Mouse (Mus musculus): ENCODE results near the gene Ttc38.
"Not testable (repeated sequence)": the region's sequence is repeated elsewhere in the genome, so short reads cannot be mapped to it uniquely, and the experiment has no call there.

The Ttc38 gene

GRCm38 (mm10) chr15:85826676-85827075 lies 5.4 kb upstream of the Ttc38 start:
- no peak for DNase-seq

DNA sequence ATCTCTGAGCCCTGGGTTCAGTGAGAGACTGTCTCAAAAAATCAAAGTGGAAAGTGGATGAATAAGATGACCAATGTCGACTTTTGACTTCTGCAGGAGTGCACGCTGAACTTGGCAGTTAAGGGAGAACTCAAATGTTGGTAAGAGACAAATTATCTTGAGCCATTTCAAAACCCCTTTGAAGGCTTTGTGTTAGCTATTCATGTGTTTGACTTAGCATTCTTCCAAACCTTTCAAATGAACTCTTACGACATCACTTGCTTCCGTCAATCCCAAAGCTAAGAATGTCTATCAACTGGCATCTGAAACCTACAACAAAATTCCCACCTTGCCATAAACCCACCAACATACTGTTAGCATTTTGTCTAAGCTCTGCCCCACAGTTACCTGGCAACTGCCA lies 4.0 kb upstream of the Ttc38 start:
- no peak for DNase-seq

GRCm38 (mm10) chr15:85829470-85829869 lies 2.6 kb upstream of the Ttc38 start:
- DNase-seq: no peak

DNA sequence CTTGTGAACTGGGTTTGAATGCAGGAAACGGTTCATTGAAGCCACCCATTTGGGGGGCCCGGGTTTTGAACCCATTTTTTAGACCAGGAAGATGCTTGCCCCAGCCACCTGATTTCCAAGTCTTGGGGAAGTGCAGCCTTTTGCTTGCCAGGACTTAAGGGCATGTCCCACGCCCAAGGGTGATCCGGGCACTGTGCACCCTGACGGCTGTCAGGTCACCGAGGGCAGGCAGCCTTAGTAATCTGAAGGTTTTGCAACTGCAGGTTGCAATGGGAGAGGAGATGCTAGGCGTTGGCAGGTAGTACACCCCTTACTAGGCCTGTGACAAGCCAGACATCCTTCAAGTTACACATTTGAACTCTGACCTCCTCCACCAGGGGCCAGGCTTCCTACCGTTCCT lies 493 bp downstream of the Ttc38 start:
- DNase-seq: no peak

DNA sequence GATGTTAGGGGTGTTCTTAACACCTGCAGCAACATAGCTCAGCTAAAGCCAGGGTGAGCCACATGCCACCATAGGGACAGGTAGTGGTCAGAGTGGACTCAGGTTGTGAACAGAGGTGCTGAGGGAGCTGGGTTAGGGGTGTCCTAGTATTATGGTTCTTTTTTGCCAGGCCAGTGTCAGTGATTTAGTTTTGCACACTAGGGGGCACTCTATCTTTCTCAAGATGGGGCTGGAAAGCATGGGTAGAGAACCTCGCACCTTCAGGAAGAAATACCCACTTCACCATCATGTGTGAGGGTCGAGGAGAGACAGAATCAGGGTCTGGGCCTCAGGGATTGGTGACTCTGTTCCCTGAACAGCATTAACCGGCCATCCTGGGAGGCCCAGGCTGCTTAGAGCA lies 3.2 kb downstream of the Ttc38 start:
- no peak for DNase-seq

DNA sequence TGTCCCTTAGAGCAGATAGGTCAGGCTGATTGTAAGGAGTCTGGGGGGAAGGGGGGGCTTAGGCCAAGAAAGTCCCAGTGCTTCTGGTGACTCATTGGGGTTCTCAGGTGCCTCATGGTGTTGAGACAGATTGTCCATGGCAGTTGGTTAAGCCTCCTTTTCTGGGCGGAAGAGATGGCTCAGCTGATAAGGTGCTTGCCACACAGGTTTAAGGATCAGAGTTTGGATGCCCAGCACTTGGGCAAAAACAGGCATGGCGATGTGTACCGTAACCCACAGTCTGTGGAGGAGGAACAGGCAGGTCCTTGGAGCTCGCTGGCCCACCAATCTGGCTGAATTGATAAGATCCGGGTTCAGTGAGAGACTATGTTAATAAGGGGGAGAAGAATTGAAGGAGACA lies 4.8 kb downstream of the Ttc38 start:
- DNase-seq: no peak

DNA sequence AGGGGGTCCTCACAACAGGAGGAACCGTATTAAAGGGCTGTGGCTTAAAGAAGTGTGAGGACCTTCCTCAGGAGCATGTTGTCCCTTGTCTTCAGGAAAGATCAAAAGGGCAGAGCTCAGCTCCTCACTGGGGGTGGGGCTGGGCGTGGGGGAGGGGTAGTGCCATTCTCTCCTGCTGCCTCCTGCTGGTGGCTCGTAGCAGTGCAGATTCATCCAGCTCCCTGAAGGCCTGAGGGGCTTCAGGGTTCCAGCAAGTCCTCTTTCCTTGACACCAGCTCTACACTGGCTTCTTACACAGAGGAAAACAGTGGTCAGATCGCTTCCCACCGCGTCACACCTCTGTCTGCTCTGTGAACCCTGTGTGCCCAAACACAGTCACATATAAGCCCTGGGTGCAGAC lies 8.9 kb downstream of the Ttc38 start:
- no peak for DNase-seq

GRCm38 (mm10) chr15:85841796-85842360 lies 9.8 kb downstream of the Ttc38 start:
- no peak for DNase-seq

- DNase-seq: no peak
Measured at GRCm38 (mm10) chr15:85845071-85845470, 13.0 kb downstream of the Ttc38 start.

- no peak for DNase-seq
Measured at GRCm38 (mm10) chr15:85851656-85852392, 19.7 kb downstream of the Ttc38 start.

DNA sequence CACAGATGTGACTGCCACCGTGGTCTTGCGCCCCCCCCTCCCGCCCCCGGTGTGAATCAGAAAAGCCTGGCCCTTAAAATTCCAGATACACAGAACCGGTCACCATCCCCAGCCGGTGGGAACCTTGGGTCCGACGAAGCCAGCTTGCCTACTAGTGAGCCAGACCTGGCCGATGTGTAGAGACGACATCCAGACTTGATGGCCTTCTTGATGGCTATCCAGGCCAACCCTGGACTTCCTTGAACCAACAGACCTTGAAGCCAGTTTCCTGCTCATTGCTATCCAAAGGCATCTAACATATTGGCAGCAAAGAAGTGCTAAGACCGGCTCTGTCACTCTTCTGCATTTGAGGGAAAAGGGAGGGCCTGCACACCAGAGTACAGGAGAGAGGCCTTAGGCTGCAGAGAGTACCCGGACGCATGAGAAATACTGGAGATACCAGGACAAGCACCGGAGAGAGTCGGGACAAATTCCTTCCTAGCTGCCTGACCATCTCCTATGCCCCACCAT lies 26.9 kb downstream of the Ttc38 start:
- no peak for DNase-seq

GRCm38 (mm10) chr15:85859490-85860031 lies 27.5 kb downstream of the Ttc38 start, which contains the start of gene Gtse1:
TSS of gene Gtse1 (plus strand) at chr15:85859745.
- peak; percentile 100 for DNase-seq

GRCm38 (mm10) chr15:85865913-85866312 lies 33.8 kb downstream of the Ttc38 start:
- not testable (repeated sequence) for DNase-seq

DNA sequence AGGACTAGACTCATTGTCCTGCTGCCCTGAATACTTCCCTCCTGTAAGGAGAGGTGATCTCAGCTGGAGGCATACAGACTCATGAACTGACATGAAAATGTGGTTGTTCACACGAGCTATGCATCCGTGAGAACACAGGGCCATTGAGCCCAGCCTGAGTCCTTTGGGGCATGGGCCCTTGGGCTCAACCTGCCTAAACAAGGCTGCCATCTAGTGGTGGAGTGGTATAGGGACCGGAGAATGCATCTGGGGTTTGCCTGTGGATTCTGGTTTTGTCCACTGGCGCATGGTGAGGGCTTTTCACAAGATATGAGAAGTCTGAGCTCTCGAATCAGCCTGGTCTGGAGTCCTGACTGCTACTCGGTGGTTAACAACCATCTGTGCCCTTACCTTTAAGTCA lies 35.6 kb downstream of the Ttc38 start:
- DNase-seq: peak; percentile 95

DNA sequence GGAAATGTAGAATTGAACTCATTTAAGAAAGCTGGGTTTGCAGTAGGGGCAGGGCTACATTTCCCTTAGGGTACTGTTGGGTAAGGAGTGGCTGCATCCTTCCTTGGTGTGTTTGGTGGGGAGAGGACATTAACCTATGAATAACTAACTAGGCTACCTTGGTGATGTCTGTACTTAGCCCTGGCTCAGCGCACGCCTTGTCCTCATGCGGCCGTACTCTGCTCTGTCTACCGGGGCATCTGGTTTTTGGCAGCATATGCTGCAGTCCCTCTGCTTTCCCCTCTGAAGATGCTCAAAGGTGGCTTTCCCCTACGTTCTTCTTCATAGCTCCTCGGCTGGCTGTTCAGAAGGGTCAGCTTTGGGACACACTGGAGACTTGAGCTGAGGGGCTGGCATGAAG lies 45.2 kb downstream of the Ttc38 start:
- DNase-seq: no peak

DNA sequence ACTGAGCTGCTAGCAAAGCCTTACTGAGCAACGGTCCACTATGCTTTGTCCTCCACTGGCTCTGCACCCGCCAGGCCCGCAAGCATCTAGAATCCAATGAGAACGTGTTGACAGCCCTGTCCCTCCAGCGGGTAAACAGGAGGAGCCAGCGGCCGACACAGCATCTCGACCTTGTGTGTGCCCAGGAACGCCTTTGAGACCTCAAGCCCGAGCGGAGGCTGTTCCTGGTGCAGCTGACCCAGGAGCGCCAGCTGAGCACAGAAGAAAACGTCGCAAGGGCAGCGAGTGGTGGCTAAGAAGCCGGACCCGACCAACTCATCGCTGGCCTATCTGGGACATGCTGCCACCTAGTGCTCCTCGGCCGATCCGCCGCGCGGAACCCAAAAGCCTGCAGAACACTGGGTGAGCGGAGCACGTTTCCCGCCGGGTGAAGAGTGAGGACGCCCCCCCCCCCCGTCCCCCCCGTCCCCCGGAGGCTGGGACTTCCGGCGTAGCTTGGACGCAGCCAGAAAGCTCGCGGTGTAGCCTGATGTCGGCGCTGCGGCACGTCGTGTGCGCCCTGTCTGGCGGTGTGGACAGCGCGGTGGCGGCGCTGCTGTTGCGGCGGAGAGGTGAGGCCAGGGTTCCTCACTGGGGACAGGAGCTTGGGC lies 46.9 kb downstream of the Ttc38 start, which contains the start of gene Trmu:
TSS of gene Trmu (plus strand) at position 465 of the 650 bp plus-strand sequence.
- peak; percentile 99 for DNase-seq

DNA sequence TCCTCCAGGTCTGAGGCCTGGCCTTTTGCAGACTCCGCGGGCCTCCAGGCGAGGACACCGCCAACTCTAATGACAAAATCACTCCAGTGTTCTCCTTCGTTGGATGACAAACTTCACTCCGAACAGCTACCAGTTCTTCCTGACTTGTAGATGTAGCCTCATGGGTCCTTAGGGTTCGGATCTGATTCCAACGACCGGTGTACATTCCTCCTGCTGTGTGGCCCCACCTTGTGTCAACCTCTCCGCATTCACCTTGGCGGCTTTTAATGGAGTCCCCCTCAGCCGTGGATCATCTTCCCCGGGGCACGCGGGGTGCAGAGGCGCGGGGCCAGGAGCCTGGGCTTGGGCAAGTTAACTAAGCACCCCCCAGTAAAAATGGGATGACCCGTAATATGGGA lies 47.4 kb downstream of the Ttc38 start:
- DNase-seq: peak; percentile 95

- DNase-seq: no peak
Measured at GRCm38 (mm10) chr15:85885606-85886005, 53.5 kb downstream of the Ttc38 start.

DNA sequence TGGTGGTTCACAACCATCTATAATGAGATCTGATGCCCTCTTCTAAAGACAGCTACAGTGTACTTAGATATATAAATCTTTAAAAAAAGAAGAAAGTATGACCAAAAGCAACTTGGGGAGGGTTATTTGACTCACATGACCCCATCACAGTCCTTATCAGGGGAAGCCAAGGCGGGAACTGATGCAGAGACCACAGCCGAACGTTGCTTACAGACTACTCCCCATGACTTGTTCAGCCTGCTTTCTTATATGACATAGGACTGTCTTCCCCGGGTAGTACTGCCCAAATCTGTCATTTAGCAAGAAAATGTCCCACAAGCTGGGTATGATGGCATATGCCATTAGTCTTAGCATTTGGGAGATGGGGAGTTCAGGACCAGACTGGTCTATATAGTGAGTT lies 57.1 kb downstream of the Ttc38 start:
- no peak for DNase-seq

DNA sequence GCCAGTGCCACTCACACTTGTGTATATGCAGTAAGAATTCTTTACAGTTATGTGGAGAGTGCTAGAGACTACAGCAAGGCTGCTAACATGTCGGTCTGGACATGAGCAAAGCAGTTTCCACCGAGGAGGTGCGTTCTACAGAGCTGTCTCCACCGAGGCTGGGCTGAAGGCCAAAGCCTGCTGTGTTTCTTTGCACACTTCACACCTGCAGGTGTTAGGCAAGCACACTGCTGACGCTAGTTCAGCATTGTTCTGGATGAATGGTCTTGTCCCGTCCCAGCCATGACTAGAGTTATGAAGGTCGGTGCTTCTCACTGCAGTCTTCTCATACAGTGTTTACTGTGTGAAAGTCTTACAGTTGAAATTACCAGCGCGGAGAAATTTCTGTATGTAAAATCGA lies 59.9 kb downstream of the Ttc38 start:
- DNase-seq: no peak

- no peak for DNase-seq
Measured at GRCm38 (mm10) chr15:85892498-85893118, 60.5 kb downstream of the Ttc38 start.

- DNase-seq: no peak
Measured at GRCm38 (mm10) chr15:85893871-85894270, 61.8 kb downstream of the Ttc38 start.

DNA sequence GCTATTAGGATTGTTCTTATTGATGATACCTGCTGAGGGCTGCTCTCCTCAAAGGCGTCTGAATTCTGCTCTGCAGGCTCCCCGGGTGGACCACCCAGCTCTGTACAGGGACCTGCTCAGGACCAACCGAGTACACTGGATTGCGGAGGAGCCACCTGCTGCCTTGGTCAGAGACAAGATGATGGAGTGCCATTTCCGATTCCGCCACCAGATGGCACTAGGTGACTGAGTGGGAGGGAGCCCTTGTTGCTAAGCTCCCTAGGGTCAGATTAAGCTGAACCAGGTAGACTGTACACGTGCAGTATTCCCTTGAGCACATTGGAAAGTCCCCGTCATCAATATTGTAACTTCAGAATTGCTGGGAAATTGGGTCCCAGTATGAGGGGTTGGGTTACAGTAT lies 64.2 kb downstream of the Ttc38 start:
- no peak for DNase-seq

Measured in heart, adult 11 months (tissue).